29 mouse cellular contexts compared by ENCODE assay signal in genomic region chr16:46655041-46655440, GRCm38 (mm10).
"Had no signal": no experiment of that assay in that cellular context is flagged by ENCODE, and none has a peak within 500 bp of the region (broad histone marks: within the 10 kb centered on the region; RNA-seq: fewer than 3 reads in every experiment).

No protein-coding gene starts in this region.

- H3K36me3 ChIP-seq: limb, embryonic 10.5 days; limb, embryonic 12.5 days; limb, embryonic 13.5 days; limb, embryonic 15.5 days; liver, embryonic 12.5 days; liver, embryonic 13.5 days; liver, embryonic 15.5 days; lung, embryonic 15.5 days; midbrain, embryonic 10.5 days; midbrain, embryonic 12.5 days; midbrain, embryonic 13.5 days; midbrain, embryonic 15.5 days had no signal

- H3K27me3 ChIP-seq: limb, embryonic 12.5 days; limb, embryonic 13.5 days; limb, embryonic 15.5 days; liver, embryonic 12.5 days; liver, embryonic 13.5 days; liver, embryonic 15.5 days; lung, embryonic 15.5 days; megakaryocyte, embryonic 14.5 days; midbrain, embryonic 12.5 days; midbrain, embryonic 13.5 days; midbrain, embryonic 15.5 days had no signal

- H3K4me3 ChIP-seq: limb, embryonic 10.5 days; limb, embryonic 12.5 days; limb, embryonic 13.5 days; limb, embryonic 15.5 days; liver, embryonic 12.5 days; liver, embryonic 13.5 days; liver, embryonic 15.5 days; lung, embryonic 15.5 days; megakaryocyte, embryonic 14.5 days; midbrain, embryonic 10.5 days; midbrain, embryonic 12.5 days; midbrain, embryonic 13.5 days; midbrain, embryonic 15.5 days; myocyte had no signal

- DNase-seq: left cerebral cortex, postnatal 4 days; liver; liver, embryonic 13.5 days; liver, postnatal 0 days; lung, adult 18-20 months; lung, adult 2 months; lung, embryonic 14.5 days; lung, postnatal 10 days; lung, postnatal 14 days; lung, postnatal 36 days; lung, postnatal 4 days; midbrain, embryonic 14.5 days had no signal

- H3K4me2 ChIP-seq: limb, embryonic 12.5 days; limb, embryonic 13.5 days; limb, embryonic 15.5 days; liver, embryonic 11.5 days; liver, embryonic 12.5 days; liver, embryonic 13.5 days; liver, embryonic 15.5 days; lung, embryonic 14.5 days; lung, embryonic 15.5 days; midbrain, embryonic 11.5 days; midbrain, embryonic 12.5 days; midbrain, embryonic 13.5 days; midbrain, embryonic 15.5 days had no signal

- H3K27ac ChIP-seq: limb, embryonic 10.5 days; limb, embryonic 12.5 days; limb, embryonic 13.5 days; limb, embryonic 15.5 days; liver, embryonic 12.5 days; liver, embryonic 13.5 days; liver, embryonic 14.5 days; liver, embryonic 15.5 days; lung, embryonic 15.5 days; macrophage; midbrain, embryonic 10.5 days; midbrain, embryonic 12.5 days; midbrain, embryonic 13.5 days; midbrain, embryonic 15.5 days had no signal

- H3K9me3 ChIP-seq: limb, embryonic 10.5 days; limb, embryonic 12.5 days; limb, embryonic 13.5 days; limb, embryonic 15.5 days; liver, embryonic 12.5 days; liver, embryonic 13.5 days; liver, embryonic 15.5 days; lung, embryonic 15.5 days; megakaryocyte, embryonic 14.5 days; midbrain, embryonic 10.5 days; midbrain, embryonic 12.5 days; midbrain, embryonic 13.5 days; midbrain, embryonic 15.5 days had no signal

- H3K9ac ChIP-seq: limb, embryonic 12.5 days; limb, embryonic 13.5 days; limb, embryonic 15.5 days; liver, embryonic 12.5 days; liver, embryonic 13.5 days; liver, embryonic 14.5 days; liver, embryonic 15.5 days; liver, postnatal 0 days; lung, embryonic 14.5 days; lung, embryonic 15.5 days; midbrain, embryonic 12.5 days; midbrain, embryonic 13.5 days; midbrain, embryonic 15.5 days had no signal

- H3K4me1 ChIP-seq: limb, embryonic 10.5 days; limb, embryonic 12.5 days; limb, embryonic 13.5 days; limb, embryonic 15.5 days; liver, embryonic 12.5 days; liver, embryonic 13.5 days; liver, embryonic 15.5 days; lung, embryonic 15.5 days; megakaryocyte, embryonic 14.5 days; midbrain, embryonic 10.5 days; midbrain, embryonic 12.5 days; midbrain, embryonic 13.5 days; midbrain, embryonic 15.5 days had no signal
